Mouse (Mus musculus) CH12.LX (cell line): Measurements from ENCODE around the gene Ltf. TPM values are rescaled to one million over a fixed set of nuclear protein-coding genes. Genes with fewer than 3 reads are reported as not detected.

Experiments
- DNase-seq: peaks from one replicate; pipeline ENCODE4 v3.0.0-alpha.2; 2013; ENCODE audit errors: extremely low read depth
- H3K27ac ChIP-seq: 2 replicates; pipeline ENCODE4 v1.5.1; 2012; ENCODE audit warnings: low read depth, mild to moderate bottlenecking, control low read depth, moderate library complexity; ENCODE audit not compliant: insufficient read depth
- H3K27me3 ChIP-seq: replicated peaks from 2 replicates; pipeline ENCODE3; 2012; ENCODE audit warnings: inconsistent platforms
- H3K36me3 ChIP-seq, 2 experiments: replicated peaks in 1 of 2; 2 replicates each; pipeline versions ENCODE3 to v1.6.1; 2012; ENCODE audit warnings: inconsistent platforms in 1 of 2, low read length in 1 of 2, mild to moderate bottlenecking in 1 of 2, mixed read lengths in 1 of 2, moderate library complexity in 1 of 2; ENCODE audit not compliant: control insufficient read depth in 1 of 2, insufficient read depth in 1 of 2
- H3K4me1 ChIP-seq, 2 experiments: 2 replicates each; pipeline ENCODE4 v1.6.1; 2012; ENCODE audit warnings: inconsistent platforms in 1 of 2, moderate library complexity in 1 of 2; ENCODE audit not compliant: insufficient read depth in 2 of 2, control insufficient read depth in 1 of 2
- H3K4me2 ChIP-seq: 2 replicates; pipeline ENCODE4 v1.6.1; 2012; ENCODE audit warnings: low read depth, mild to moderate bottlenecking, control low read depth; ENCODE audit not compliant: poor library complexity, insufficient read depth, severe bottlenecking
- H3K4me3 ChIP-seq, 3 experiments: fragments of 150-350 bp in 1 of 3; sonication (generic) in 1 of 3; replicated peaks in 1 of 3; 2 replicates each; pipeline versions ENCODE3 to v1.5.1; 2011 to 2012; ENCODE audit warnings: low read depth in 2 of 3, low read length in 2 of 3, mild to moderate bottlenecking in 2 of 3, moderate library complexity in 2 of 3, control low read depth in 1 of 3, improper control_type of control experiment in 1 of 3, inconsistent platforms in 1 of 3, mixed read lengths in 1 of 3; ENCODE audit not compliant: poor library complexity in 1 of 3
- H3K79me2 ChIP-seq: replicated peaks from 2 replicates; pipeline ENCODE4 v1.6.1; 2012; ENCODE audit warnings: mild to moderate bottlenecking, moderate library complexity; ENCODE audit not compliant: control insufficient read depth, poor library complexity, insufficient read depth, severe bottlenecking; ENCODE audit errors: extremely low read depth
- H3K9ac ChIP-seq: 2 replicates; pipeline ENCODE4 v1.6.1; 2012; ENCODE audit warnings: low read depth, mild to moderate bottlenecking, control low read depth, moderate library complexity; ENCODE audit not compliant: insufficient read depth
- H3K9me3 ChIP-seq: replicated peaks from 2 replicates; pipeline ENCODE3; 2012; ENCODE audit warnings: low read length, inconsistent platforms, mixed read lengths
- BHLHE40 ChIP-seq: IDR thresholded peaks from 2 replicates; pipeline ENCODE4 v1.6.1; 2011; ENCODE audit warnings: mild to moderate bottlenecking, low read depth, low read length, improper control_type of control experiment
- CHD1 ChIP-seq: IDR thresholded peaks from 2 replicates; pipeline ENCODE4 v1.6.1; 2012; ENCODE audit warnings: low read depth, low read length, improper control_type of control experiment, inconsistent platforms
- CHD2 ChIP-seq: IDR thresholded peaks from 2 replicates; pipeline ENCODE4 v1.6.1; 2011; ENCODE audit warnings: low read length, improper control_type of control experiment
- CTCF ChIP-seq, 2 experiments: IDR thresholded peaks in 1 of 2; conservative IDR thresholded peaks in 1 of 2; 2 replicates each; pipeline ENCODE4 v1.5.1; 2011 to 2012; ENCODE audit warnings: low read depth in 2 of 2, low read length in 2 of 2, improper control_type of control experiment in 1 of 2, inconsistent platforms in 1 of 2, mild to moderate bottlenecking in 1 of 2, moderate library complexity in 1 of 2
- E2F4 ChIP-seq: IDR thresholded peaks from 2 replicates; pipeline ENCODE4 v1.6.1; 2011; ENCODE audit warnings: low read depth, low read length, improper control_type of control experiment; ENCODE audit not compliant: insufficient replicate concordance
- ELF1 ChIP-seq: IDR thresholded peaks from 2 replicates; pipeline ENCODE4 v1.6.1; 2014; ENCODE audit warnings: low read depth, mild to moderate bottlenecking, inconsistent platforms, low read length, improper control_type of control experiment
- EP300 ChIP-seq: IDR thresholded peaks from 2 replicates; pipeline ENCODE4 v1.6.1; 2011; ENCODE audit warnings: low read length, improper control_type of control experiment
- ETS1 ChIP-seq: conservative IDR thresholded peaks from 2 replicates; pipeline ENCODE4 v1.6.1; 2012; ENCODE audit warnings: low read depth, mild to moderate bottlenecking, inconsistent platforms, low read length, improper control_type of control experiment, moderate library complexity
- IRF4 ChIP-seq: IDR thresholded peaks from 2 replicates; pipeline ENCODE4 v1.6.1; 2014; ENCODE audit warnings: low read depth, mild to moderate bottlenecking, inconsistent platforms, low read length, improper control_type of control experiment
- JUN ChIP-seq: IDR thresholded peaks from 2 replicates; pipeline ENCODE4 v1.6.1; 2011; ENCODE audit warnings: low read depth, mild to moderate bottlenecking, low read length, improper control_type of control experiment, moderate library complexity; ENCODE audit not compliant: insufficient read depth
- JUND ChIP-seq: conservative IDR thresholded peaks from 2 replicates; pipeline ENCODE4 v1.6.1; 2011; ENCODE audit warnings: low read depth, low read length, improper control_type of control experiment
- MAX ChIP-seq: IDR thresholded peaks from 2 replicates; pipeline ENCODE4 v1.6.1; 2011; ENCODE audit warnings: low read length, improper control_type of control experiment
- MAZ ChIP-seq: IDR thresholded peaks from 2 replicates; pipeline ENCODE4 v1.6.1; 2012; ENCODE audit warnings: low read depth, mild to moderate bottlenecking, inconsistent platforms, low read length, improper control_type of control experiment, moderate library complexity
- MEF2A ChIP-seq: IDR thresholded peaks from 2 replicates; pipeline ENCODE4 v1.6.1; 2014; ENCODE audit warnings: low read depth, mild to moderate bottlenecking, inconsistent platforms, low read length, improper control_type of control experiment, borderline replicate concordance
- MXI1 ChIP-seq: IDR thresholded peaks from 2 replicates; pipeline ENCODE4 v1.6.1; 2011; ENCODE audit warnings: mild to moderate bottlenecking, low read depth, low read length, improper control_type of control experiment
- NELFE ChIP-seq: IDR thresholded peaks from 2 replicates; pipeline ENCODE4 v1.6.1; 2011; ENCODE audit warnings: low read depth, low read length, improper control_type of control experiment
- PAX5 ChIP-seq: IDR thresholded peaks from 2 replicates; pipeline ENCODE4 v1.6.1; 2012; ENCODE audit warnings: low read length, inconsistent platforms, mixed read lengths
- RAD21 ChIP-seq: IDR thresholded peaks from 2 replicates; pipeline ENCODE4 v1.6.1; 2011; ENCODE audit warnings: low read depth, mild to moderate bottlenecking, low read length, improper control_type of control experiment, moderate library complexity
- RCOR1 ChIP-seq: conservative IDR thresholded peaks from 2 replicates; pipeline ENCODE4 v1.6.1; 2012; ENCODE audit warnings: low read depth, mild to moderate bottlenecking, inconsistent platforms, low read length, improper control_type of control experiment
- SIN3A ChIP-seq: IDR thresholded peaks from 2 replicates; pipeline ENCODE4 v1.6.1; 2012; ENCODE audit warnings: low read length, improper control_type of control experiment, inconsistent platforms
- SMC3 ChIP-seq: IDR thresholded peaks from 2 replicates; pipeline ENCODE4 v1.6.1; 2011; ENCODE audit warnings: low read depth, low read length, improper control_type of control experiment
- TBP ChIP-seq: conservative IDR thresholded peaks from 2 replicates; pipeline ENCODE4 v1.6.1; 2011; ENCODE audit warnings: low read depth, low read length, improper control_type of control experiment
- UBTF ChIP-seq: IDR thresholded peaks from 2 replicates; pipeline ENCODE4 v1.6.1; 2012; ENCODE audit warnings: low read depth, mild to moderate bottlenecking, inconsistent platforms, low read length, improper control_type of control experiment, moderate library complexity
- dilution Hi-C: fragments of 300-500 bp; cut with MboI; formaldehyde crosslinking; loops from 2 replicates; pipeline ENCODE4 v1.14.3; 2020; ENCODE audit warnings: low sequenced_read_pairs; ENCODE audit not compliant: extremely low pct_unique_long_range_greater_than_20kb, extremely low pct_ligation_motif_present
- in situ Hi-C: fragments of 300-500 bp; cut with MboI; formaldehyde crosslinking; loops from 3 replicates; pipeline ENCODE4 v1.14.3; 2019; ENCODE audit warnings: low sequenced_read_pairs, low pct_ligation_motif_present, low pct_unique_long_range_greater_than_20kb, mixed read lengths
- polyA plus RNA-seq: library from polyadenylated mRNA; unstranded; fragments of >175 nt; gene quantifications from 2 replicates; pipeline ENCODE4 v1.2.1, GENCODE M21; 2012; ENCODE audit warnings: low read depth; ENCODE audit not compliant: insufficient read length
- total RNA-seq, 2 experiments: library from RNA; depleted of rRNA; stranded (reverse); fragments of 300-350 nt in 1 of 2; fragments of >200 nt in 1 of 2; gene quantifications; 2 replicates each; pipeline ENCODE4 v1.2.3; 2012 to 2014

The Ltf gene
- total and polyA plus RNA-seq, 3 experiments, result 0.08 TPM; not detected in 2

GRCm38 (mm10) chr9:110988078-110988477, 31.0 kb upstream of the Ltf start:
- in situ Hi-C loops, result no loop called here
- no peaks in the 10 kb centered on the region for H3K36me3 ChIP-seq
- H3K27ac ChIP-seq, result no peak overlapping the region
- dilution Hi-C loops, result no loop called here
- H3K79me2 ChIP-seq, result no peaks in the 10 kb centered on the region
- no peak for DNase-seq
- H3K4me3 ChIP-seq, result no peak overlapping the region
- peaks cover 8% of the 10 kb centered on the region for H3K9me3 ChIP-seq
- TF ChIP-seq ETS1 (no peak), ELF1 (no peak), NELFE (no peak), PAX5 (no peak), IRF4 (no peak), EP300 (no peak)
- H3K9ac ChIP-seq, result no peak overlapping the region
- no peak overlapping the region for H3K4me2 ChIP-seq
- H3K27me3 ChIP-seq, result peaks cover 4% of the 10 kb centered on the region
- no peaks in the 10 kb centered on the region for H3K4me1 ChIP-seq

DNA sequence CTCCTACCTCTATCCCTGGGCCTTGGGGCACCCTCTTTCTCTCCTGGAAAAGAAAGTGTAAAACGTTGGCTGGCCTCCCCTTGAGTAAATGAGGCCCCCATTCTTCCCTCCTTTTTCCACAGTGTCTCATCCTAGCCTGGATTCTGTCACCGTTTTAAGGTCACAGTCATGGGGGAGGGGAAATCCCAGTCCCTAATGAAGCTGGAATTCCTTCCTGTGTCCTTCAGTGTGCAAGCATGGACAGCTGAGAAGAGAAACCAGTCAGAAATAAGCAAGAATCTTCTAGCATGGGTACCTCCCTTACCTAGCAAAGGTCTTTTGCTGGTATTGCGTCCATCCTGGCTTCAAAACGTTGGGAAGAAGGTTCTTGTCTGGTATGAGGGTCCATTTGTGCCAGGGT, 29.9 kb upstream of the Ltf start:
- Histone ChIP-seq H3K36me3 (no peaks in the 10 kb centered on the region), H3K9me3 (peaks cover 8% of the 10 kb centered on the region), H3K4me2 (no peak overlapping the region), H3K27me3 (peaks cover 4% of the 10 kb centered on the region), H3K4me3 (no peak overlapping the region), H3K27ac (no peak overlapping the region), H3K9ac (no peak overlapping the region), H3K4me1 (peaks cover 0 to 8% of the 10 kb centered on the region in 2 experiments; a peak in 2 of 4 replicates), H3K79me2 (no peaks in the 10 kb centered on the region)
- in situ Hi-C loops (no loop called here), dilution Hi-C loops (no loop called here)
- no peak for TF ChIP-seq ELF1
- no peak for TF ChIP-seq MEF2A
- TF ChIP-seq UBTF, result no peak
- TF ChIP-seq CHD1, result no peak
- TF ChIP-seq SMC3, result no peak
- TF ChIP-seq SIN3A, result no peak
- TF ChIP-seq E2F4, result no peak
- no peak for TF ChIP-seq PAX5
- TF ChIP-seq TBP, result no peak
- TF ChIP-seq CTCF (conservative IDR thresholded peaks at IDR 0.05 in 1 of 2, IDR thresholded peaks at IDR 0.05 in 1 of 2; ENCODE audit: low read depth in 2 of 2, low read length in 2 of 2), result no peak
- TF ChIP-seq IRF4, result no peak
- TF ChIP-seq BHLHE40, result no peak
- TF ChIP-seq MAX, result no peak
- TF ChIP-seq CHD2, result no peak
- no peak for TF ChIP-seq JUND
- no peak for TF ChIP-seq MXI1
- TF ChIP-seq RCOR1, result no peak
- no peak for TF ChIP-seq RAD21
- TF ChIP-seq MAZ, result no peak
- TF ChIP-seq JUN, result no peak
- no peak for DNase-seq
